Mouse (Mus musculus) kidney, adult 2 months (tissue): ENCODE results near the gene Gpx6.

Source experiments
- CTCF ChIP-seq: fragments of 200-500 bp; conservative IDR thresholded peaks from 2 replicates; pipeline ENCODE4 v1.5.1; 2011; ENCODE audit warnings: low read depth, mild to moderate bottlenecking, control low read depth, low read length, moderate library complexity, mixed read lengths; ENCODE audit not compliant: insufficient read depth, insufficient read length
- POLR2A ChIP-seq: fragments of 200-500 bp; IDR thresholded peaks from one replicate; pipeline ENCODE4 v1.6.1; 2011; ENCODE audit warnings: low read depth, low read length, control low read depth

GRCm38 (mm10) chr13:21275815-21276550 is 35.9 kb upstream of the Gpx6 start:
- TF ChIP-seq POLR2A = no peak
- TF ChIP-seq CTCF = no peak
